Mouse (Mus musculus): ENCODE measurements around the gene Prmt9. TPM values are rescaled to one million over a fixed set of nuclear protein-coding genes. Genes with fewer than 3 reads are reported as not detected.

Prmt9 gene
- polyA plus RNA-seq, 1 experiment from 2014 or later = 21.4 TPM

GRCm38 (mm10) chr8:77545616-77546015, 3.6 kb upstream of the Prmt9 start:
- Histone ChIP-seq H3K9ac (ENCODE audit: low read depth, low read length) (no peak overlapping the region), H3K27ac (ENCODE audit: low read depth, low read length) (no peak overlapping the region), H3K9me3 (ENCODE audit: control insufficient read depth, low read length) (no peaks in the 10 kb centered on the region), H3K36me3 (ENCODE audit: control insufficient read depth, insufficient read depth, low read length) (no peaks in the 10 kb centered on the region), H3K4me1 (ENCODE audit: control insufficient read depth, insufficient read depth, low read length) (no peaks in the 10 kb centered on the region), H3K27me3 (ENCODE audit: control insufficient read depth, insufficient read depth, low read length) (no peaks in the 10 kb centered on the region), H3K4me2 (replicated peaks; ENCODE audit: low read depth, low read length) (no peak overlapping the region), H3K4me3 (ENCODE audit: low read length) (no peak overlapping the region)
- no peak for ATAC-seq (ENCODE audit: low FRiP score, low TSS enrichment)
- WGBS = 93% methylated on average over 4 of the region's 4 CpGs

- H3K27ac ChIP-seq (ENCODE audit: low read depth, low read length) = no peak overlapping the region
- 22% methylated on average over 7 of the region's 7 CpGs for WGBS
Measured at GRCm38 (mm10) chr8:77549881-77550580, 834 bp downstream of the Prmt9 start.

GRCm38 (mm10) chr8:77552491-77552890, 3.3 kb downstream of the Prmt9 start:
- Histone ChIP-seq H3K4me1 (ENCODE audit: control insufficient read depth, insufficient read depth, low read length) (no peaks in the 10 kb centered on the region), H3K4me2 (replicated peaks; ENCODE audit: low read depth, low read length) (no peak overlapping the region), H3K9me3 (ENCODE audit: control insufficient read depth, low read length) (no peaks in the 10 kb centered on the region; the same call in 1 of the 2 replicates), H3K27me3 (ENCODE audit: control insufficient read depth, insufficient read depth, low read length) (no peaks in the 10 kb centered on the region), H3K36me3 (ENCODE audit: control insufficient read depth, insufficient read depth, low read length) (peaks cover 42% of the 10 kb centered on the region), H3K9ac (ENCODE audit: low read depth, low read length) (no peak overlapping the region), H3K27ac (ENCODE audit: low read depth, low read length) (no peak overlapping the region), H3K4me3 (ENCODE audit: low read length) (no peak overlapping the region)
- ATAC-seq (ENCODE audit: low FRiP score, low TSS enrichment) = no peak
- WGBS = 98% methylated on average over 3 of the region's 3 CpGs

More at GRCm38 (mm10) chr8:77549881-77550580, 834 bp downstream of the Prmt9 start:
- Histone ChIP-seq H3K9me3 (ENCODE audit: control insufficient read depth, low read length) (no peaks in the 10 kb centered on the region; the same call in 1 of the 2 replicates), H3K4me2 (replicated peaks; ENCODE audit: low read depth, low read length) (peak overlapping the region; percentile 74), H3K36me3 (ENCODE audit: control insufficient read depth, insufficient read depth, low read length) (peaks cover 22% of the 10 kb centered on the region), H3K4me3 (ENCODE audit: low read length) (peak overlapping the region; percentile 77), H3K4me1 (ENCODE audit: control insufficient read depth, insufficient read depth, low read length) (no peaks in the 10 kb centered on the region), H3K27me3 (ENCODE audit: control insufficient read depth, insufficient read depth, low read length) (no peaks in the 10 kb centered on the region), H3K9ac (ENCODE audit: low read depth, low read length) (peak overlapping the region; percentile 87)
- no peak for ATAC-seq (ENCODE audit: low FRiP score, low TSS enrichment)

- Histone ChIP-seq H3K36me3 (ENCODE audit: control insufficient read depth, insufficient read depth, low read length) (peaks cover 65% of the 10 kb centered on the region), H3K9me3 (ENCODE audit: control insufficient read depth, low read length) (no peaks in the 10 kb centered on the region), H3K4me3 (ENCODE audit: low read length) (no peak overlapping the region), H3K27ac (ENCODE audit: low read depth, low read length) (no peak overlapping the region), H3K27me3 (ENCODE audit: control insufficient read depth, insufficient read depth, low read length) (no peaks in the 10 kb centered on the region), H3K4me1 (ENCODE audit: control insufficient read depth, insufficient read depth, low read length) (no peaks in the 10 kb centered on the region), H3K4me2 (replicated peaks; ENCODE audit: low read depth, low read length) (no peak overlapping the region), H3K9ac (ENCODE audit: low read depth, low read length) (no peak overlapping the region)
- no peak for ATAC-seq (ENCODE audit: low FRiP score, low TSS enrichment)
- WGBS = 86% methylated on average over 3 of the region's 3 CpGs
Measured at GRCm38 (mm10) chr8:77561441-77561840, 12.2 kb downstream of the Prmt9 start.

- no peak overlapping the region for H3K9ac ChIP-seq (ENCODE audit: low read depth, low read length)
- ATAC-seq (ENCODE audit: low FRiP score, low TSS enrichment) = no peak
- H3K4me3 ChIP-seq (ENCODE audit: low read length) = no peak overlapping the region
- H3K4me2 ChIP-seq (replicated peaks; ENCODE audit: low read depth, low read length) = no peak overlapping the region
- no peak overlapping the region for H3K27ac ChIP-seq (ENCODE audit: low read depth, low read length)
- no peaks in the 10 kb centered on the region for H3K4me1 ChIP-seq (ENCODE audit: control insufficient read depth, insufficient read depth, low read length)
- H3K36me3 ChIP-seq (ENCODE audit: control insufficient read depth, insufficient read depth, low read length) = peaks cover 34% of the 10 kb centered on the region
- H3K9me3 ChIP-seq (ENCODE audit: control insufficient read depth, low read length) = no peaks in the 10 kb centered on the region
- 90% methylated on average over 5 of the region's 5 CpGs for WGBS
- H3K27me3 ChIP-seq (ENCODE audit: control insufficient read depth, insufficient read depth, low read length) = no peaks in the 10 kb centered on the region
Measured at GRCm38 (mm10) chr8:77574229-77574628, 25.0 kb downstream of the Prmt9 start.

- H3K36me3 ChIP-seq (ENCODE audit: control insufficient read depth, insufficient read depth, low read length) = peaks cover 41% of the 10 kb centered on the region; the same call in 1 of the 2 replicates
- H3K4me1 ChIP-seq (ENCODE audit: control insufficient read depth, insufficient read depth, low read length) = no peaks in the 10 kb centered on the region
- H3K9ac ChIP-seq (ENCODE audit: low read depth, low read length) = no peak overlapping the region
- no peak overlapping the region for H3K4me3 ChIP-seq (ENCODE audit: low read length)
- no peaks in the 10 kb centered on the region for H3K27me3 ChIP-seq (ENCODE audit: control insufficient read depth, insufficient read depth, low read length)
- no peak overlapping the region for H3K4me2 ChIP-seq (replicated peaks; ENCODE audit: low read depth, low read length)
- WGBS = 93% methylated on average over 7 of the region's 7 CpGs
- no peaks in the 10 kb centered on the region for H3K9me3 ChIP-seq (ENCODE audit: control insufficient read depth, low read length)
- H3K27ac ChIP-seq (ENCODE audit: low read depth, low read length) = no peak overlapping the region
- no peak for ATAC-seq (ENCODE audit: low FRiP score, low TSS enrichment)
Measured at GRCm38 (mm10) chr8:77577674-77578073, 28.5 kb downstream of the Prmt9 start.

- no peaks in the 10 kb centered on the region for H3K4me1 ChIP-seq (ENCODE audit: control insufficient read depth, insufficient read depth, low read length)
- H3K9ac ChIP-seq (ENCODE audit: low read depth, low read length) = no peak overlapping the region
- no peaks in the 10 kb centered on the region for H3K27me3 ChIP-seq (ENCODE audit: control insufficient read depth, insufficient read depth, low read length)
- peaks cover 21% of the 10 kb centered on the region; the same call in 1 of the 2 replicates for H3K36me3 ChIP-seq (ENCODE audit: control insufficient read depth, insufficient read depth, low read length)
- no peak overlapping the region for H3K4me3 ChIP-seq (ENCODE audit: low read length)
- WGBS = 75% methylated on average over 4 of the region's 4 CpGs
- no peak overlapping the region for H3K27ac ChIP-seq (ENCODE audit: low read depth, low read length)
- no peaks in the 10 kb centered on the region for H3K9me3 ChIP-seq (ENCODE audit: control insufficient read depth, low read length)
- H3K4me2 ChIP-seq (replicated peaks; ENCODE audit: low read depth, low read length) = no peak overlapping the region
- ATAC-seq (ENCODE audit: low FRiP score, low TSS enrichment) = no peak
Measured at GRCm38 (mm10) chr8:77584174-77584573, 35.0 kb downstream of the Prmt9 start.

- Histone ChIP-seq H3K36me3 (ENCODE audit: control insufficient read depth, insufficient read depth, low read length) (peaks cover 6% of the 10 kb centered on the region; the same call in 1 of the 2 replicates), H3K4me2 (replicated peaks; ENCODE audit: low read depth, low read length) (peak overlapping the region; percentile 78), H3K4me3 (ENCODE audit: low read length) (peak overlapping the region; percentile 82), H3K27ac (ENCODE audit: low read depth, low read length) (no peak overlapping the region), H3K9ac (ENCODE audit: low read depth, low read length) (peak overlapping the region; percentile 66; the same call in 1 of the 2 replicates), H3K27me3 (ENCODE audit: control insufficient read depth, insufficient read depth, low read length) (no peaks in the 10 kb centered on the region), H3K9me3 (ENCODE audit: control insufficient read depth, low read length) (no peaks in the 10 kb centered on the region), H3K4me1 (ENCODE audit: control insufficient read depth, insufficient read depth, low read length) (no peaks in the 10 kb centered on the region)
- WGBS = 11% methylated on average over 7 of the region's 7 CpGs
- ATAC-seq (ENCODE audit: low FRiP score, low TSS enrichment) = no peak
Measured at GRCm38 (mm10) chr8:77609621-77610020, 60.4 kb downstream of the Prmt9 start.

GRCm38 (mm10) chr8:77610374-77610969, 61.3 kb downstream of the Prmt9 start, which contains the start of gene Tmem184c:
Tmem184c (minus strand) TSS chr8:77610698.
- peak within 1 kb of the TSS; percentile 82 for H3K4me3 ChIP-seq (ENCODE audit: low read length)
- no peaks in the 10 kb centered on the region for H3K4me1 ChIP-seq (ENCODE audit: control insufficient read depth, insufficient read depth, low read length)
- peak within 1 kb of the TSS; percentile 66 for H3K9ac ChIP-seq (ENCODE audit: low read depth, low read length)
- under 1% methylated on average over 36 of the region's 36 CpGs for WGBS
- H3K27me3 ChIP-seq (ENCODE audit: control insufficient read depth, insufficient read depth, low read length) = no peaks in the 10 kb centered on the region
- H3K4me2 ChIP-seq (replicated peaks; ENCODE audit: low read depth, low read length) = peak within 1 kb of the TSS; percentile 78
- no peaks in the 10 kb centered on the region for H3K9me3 ChIP-seq (ENCODE audit: control insufficient read depth, low read length)
- peaks cover under 1% of the 10 kb centered on the region; the same call in 1 of the 2 replicates for H3K36me3 ChIP-seq (ENCODE audit: control insufficient read depth, insufficient read depth, low read length)
- ATAC-seq (ENCODE audit: low FRiP score, low TSS enrichment) = peak; percentile 98
- H3K27ac ChIP-seq (ENCODE audit: low read depth, low read length) = no peak within 1 kb of the TSS

Data from kidney, embryonic 14.5 days (tissue).